Mouse (Mus musculus) urinary bladder, postnatal 10 days (tissue): ENCODE data around the gene Gm12258.

Source experiments
- DNase-seq: peaks from one replicate; pipeline ENCODE4 v3.0.0; 2022; ENCODE audit warnings: low spot score

The Gm12258 gene

DNA sequence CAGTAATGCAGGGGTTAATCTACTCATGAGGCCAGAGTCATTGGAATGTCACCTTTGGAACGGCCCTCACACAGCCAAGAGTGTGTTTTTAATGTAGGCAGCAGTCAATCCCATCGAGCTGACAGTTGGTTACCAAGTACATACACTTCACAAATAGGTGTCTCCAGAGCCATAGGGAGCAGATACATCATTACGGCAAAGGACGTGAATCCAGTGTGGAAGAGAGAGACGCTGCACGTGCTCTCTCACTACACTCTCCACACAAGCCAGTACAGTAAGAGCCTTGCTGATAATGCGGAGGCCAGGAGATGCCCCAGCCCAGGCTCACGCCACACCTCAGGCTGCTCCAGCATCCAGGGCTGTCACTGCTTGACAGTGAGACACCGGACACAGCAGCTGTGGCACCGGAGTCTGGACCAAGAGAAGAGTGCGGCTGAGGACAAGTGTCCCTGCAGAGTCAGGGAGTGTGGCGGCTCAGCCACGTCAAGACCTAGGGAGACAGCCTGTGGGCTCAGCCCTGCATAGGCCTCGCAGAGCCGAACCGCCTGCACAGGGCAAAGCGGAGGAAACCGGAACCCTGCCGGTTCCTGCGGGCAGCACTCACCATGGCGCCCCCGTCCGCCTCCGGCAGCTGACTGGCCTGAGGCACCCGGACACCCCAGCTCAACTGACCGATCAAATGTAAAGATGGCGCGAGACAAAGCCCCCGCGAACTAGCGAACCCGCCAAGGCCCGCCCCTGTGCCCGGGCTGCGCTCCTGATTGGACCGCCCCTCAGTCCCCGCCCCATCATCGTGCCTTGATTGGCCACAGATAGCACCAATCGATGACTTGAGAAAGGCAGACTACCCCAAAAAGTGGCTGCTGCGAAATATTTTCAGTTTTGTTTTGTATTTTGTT lies 56.8 kb downstream of the Gm12258 start, which contains the start of gene Zfp39:
Gene Zfp39 (minus strand): TSS at position 715 of the 899 bp plus-strand sequence.
- peak; percentile 84 for DNase-seq

DNA sequence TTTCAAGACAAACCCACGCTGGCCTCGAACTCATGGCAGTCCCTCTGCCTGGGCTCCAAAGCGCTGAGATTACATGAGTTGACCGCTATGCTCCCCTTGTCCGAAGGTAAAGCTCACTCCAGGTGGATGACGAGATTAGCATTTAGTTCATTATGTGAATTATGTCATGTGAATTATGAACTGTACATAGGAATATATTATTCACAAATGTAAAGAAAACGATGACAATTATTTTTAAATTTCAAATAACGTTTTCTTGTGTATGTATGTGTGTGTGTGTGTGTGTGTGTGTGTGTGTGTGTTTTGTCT lies 57.4 kb downstream of the Gm12258 start:
- no peak for DNase-seq

DNA sequence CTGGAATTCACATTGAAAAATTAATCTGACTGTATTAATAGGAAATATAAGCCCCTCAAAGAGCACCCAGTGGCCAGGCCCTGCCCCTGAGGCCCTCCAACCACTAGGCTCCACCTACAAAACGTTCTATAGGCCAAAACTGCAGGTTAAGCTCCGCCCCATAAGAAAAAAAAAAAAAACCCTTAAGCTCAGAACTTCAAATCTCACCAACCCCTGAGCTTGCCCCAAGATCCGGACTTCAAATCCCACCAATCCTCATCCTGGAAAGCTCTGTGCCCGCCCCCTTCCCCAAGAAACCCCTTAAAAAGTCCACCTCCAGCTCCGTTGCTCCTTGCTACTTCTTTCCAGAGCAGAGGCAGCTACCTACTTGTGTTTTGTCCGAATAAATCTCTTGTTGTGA lies 57.9 kb downstream of the Gm12258 start:
- no peak for DNase-seq
